Mouse (Mus musculus) kidney, embryonic 16.5 days (tissue): Measurements from ENCODE around the gene Styx. TPM values are rescaled to one million over a fixed set of nuclear protein-coding genes. Genes with fewer than 3 reads are reported as not detected.

Source experiments
- ATAC-seq: fragments of 200-750 bp; cut with Nextera tagmentation; 2 replicates; pipeline ENCODE4 v1.8.0; 2017; ENCODE audit warnings: moderate TSS enrichment; ENCODE audit not compliant: low FRiP score, low TSS enrichment
- H3K27ac ChIP-seq: fragments of 300-500 bp; sonication (generic); 2 replicates; pipeline ENCODE4 v1.5.1; 2014; ENCODE audit warnings: low read length
- H3K27me3 ChIP-seq: fragments of 300-500 bp; sonication (generic); 2 replicates; pipeline ENCODE4 v1.6.1; 2014; ENCODE audit warnings: low read length, control low read depth, mixed read lengths; ENCODE audit not compliant: insufficient read depth
- H3K36me3 ChIP-seq: fragments of 300-500 bp; sonication (generic); 2 replicates; pipeline ENCODE4 v1.6.1; 2014; ENCODE audit warnings: low read length, control low read depth, mixed read lengths; ENCODE audit not compliant: insufficient read depth
- H3K4me1 ChIP-seq: fragments of 300-500 bp; sonication (generic); 2 replicates; pipeline ENCODE4 v1.6.1; 2014; ENCODE audit warnings: low read length, control low read depth, mixed read lengths; ENCODE audit not compliant: insufficient read depth
- H3K4me2 ChIP-seq: fragments of 300-500 bp; sonication (generic); replicated peaks from 2 replicates; pipeline ENCODE4 v1.6.1; 2014; ENCODE audit warnings: low read depth, low read length
- H3K4me3 ChIP-seq: fragments of 300-500 bp; sonication (generic); 2 replicates; pipeline ENCODE4 v1.5.1; 2014; ENCODE audit warnings: mild to moderate bottlenecking, low read length
- H3K9ac ChIP-seq: fragments of 300-500 bp; sonication (generic); replicated peaks from 2 replicates; pipeline ENCODE4 v1.6.1; 2014; ENCODE audit warnings: low read length
- H3K9me3 ChIP-seq: fragments of 300-500 bp; sonication (generic); 2 replicates; pipeline ENCODE4 v1.6.1; 2016; ENCODE audit warnings: low read length, control low read depth
- WGBS: fragments of 180-500 bp; shearing (Covaris S2); extraction: QIAGEN DNeasy Blood & Tissue Kit; methylation state at CpG from one replicate; pipeline ENCODE4 v1.1.7; 2014; 5-methylcytosine and 5-hydroxymethylcytosine counted together
- polyA plus RNA-seq: library from polyadenylated mRNA; unstranded; fragments of >200 nt; fragmentation: Nextera tagmentation; extraction: Ambion mirVana; gene quantifications from 2 replicates; pipeline ENCODE4 v1.2.1, GENCODE M21; 2015

The Styx gene
- polyA plus RNA-seq, 1 experiment from 2014 or later: 56.3 TPM

GRCm38 (mm10) chr14:45329589-45330181 lies 21.2 kb upstream of the Styx start, which contains the start of gene Psmc6:
TSS of gene Psmc6 (plus strand) at chr14:45329788.
- under 1% methylated on average over 44 of the region's 44 CpGs for WGBS

GRCm38 (mm10) chr14:45364211-45365195 lies 13.6 kb downstream of the Styx start:
- no peaks in the 10 kb centered on the region for H3K4me1 ChIP-seq
- 89% methylated on average over 16 of the region's 16 CpGs for WGBS
- no peaks in the 10 kb centered on the region for H3K27me3 ChIP-seq
- H3K9ac ChIP-seq: no peak overlapping the region
- H3K4me3 ChIP-seq: no peak overlapping the region
- H3K9me3 ChIP-seq: no peaks in the 10 kb centered on the region
- ATAC-seq: no peak
- peaks cover 17% of the 10 kb centered on the region for H3K36me3 ChIP-seq
- no peak overlapping the region for H3K4me2 ChIP-seq
- no peak overlapping the region for H3K27ac ChIP-seq

More at GRCm38 (mm10) chr14:45329589-45330181, 21.2 kb upstream of the Styx start, which contains the start of gene Psmc6:
- Histone ChIP-seq H3K4me1 (peaks cover 3% of the 10 kb centered on the region), H3K4me3 (peak within 1 kb of the TSS; percentile 91), H3K9me3 (no peaks in the 10 kb centered on the region), H3K4me2 (peak within 1 kb of the TSS; percentile 62), H3K9ac (peak within 1 kb of the TSS; percentile 94), H3K27ac (peak within 1 kb of the TSS; percentile 74), H3K36me3 (peaks cover 19% of the 10 kb centered on the region), H3K27me3 (no peaks in the 10 kb centered on the region)
- ATAC-seq: peak; percentile 97

- H3K4me3 ChIP-seq: no peak overlapping the region
- no peak for ATAC-seq
- 91% methylated on average over 6 of the region's 6 CpGs for WGBS
Measured at GRCm38 (mm10) chr14:45365196-45365587, 14.3 kb downstream of the Styx start.

GRCm38 (mm10) chr14:45378771-45379170 lies 27.9 kb downstream of the Styx start:
- H3K36me3 ChIP-seq: peaks cover 21% of the 10 kb centered on the region; the same call in 1 of the 2 replicates
- H3K4me1 ChIP-seq: no peaks in the 10 kb centered on the region; the same call in 1 of the 2 replicates
- 54% methylated on average over 3 of the region's 3 CpGs for WGBS
- H3K9ac ChIP-seq: no peak overlapping the region
- no peak overlapping the region for H3K4me3 ChIP-seq
- H3K27me3 ChIP-seq: no peaks in the 10 kb centered on the region
- no peaks in the 10 kb centered on the region for H3K9me3 ChIP-seq
- H3K4me2 ChIP-seq: no peak overlapping the region
- peak overlapping the region; percentile 4; the same call in 1 of the 2 replicates for H3K27ac ChIP-seq
- ATAC-seq: no peak

More at GRCm38 (mm10) chr14:45365196-45365587, 14.3 kb downstream of the Styx start:
- no peaks in the 10 kb centered on the region for H3K4me1 ChIP-seq
- no peak overlapping the region for H3K9ac ChIP-seq
- no peaks in the 10 kb centered on the region for H3K27me3 ChIP-seq
- H3K36me3 ChIP-seq: peaks cover 23% of the 10 kb centered on the region
- no peak overlapping the region for H3K27ac ChIP-seq
- H3K4me2 ChIP-seq: no peak overlapping the region
- H3K9me3 ChIP-seq: peaks cover 5% of the 10 kb centered on the region

GRCm38 (mm10) chr14:45380756-45381155 lies 29.9 kb downstream of the Styx start:
- H3K4me2 ChIP-seq: no peak overlapping the region
- no peaks in the 10 kb centered on the region for H3K27me3 ChIP-seq
- H3K27ac ChIP-seq: no peak overlapping the region
- ATAC-seq: no peak
- peaks cover 21% of the 10 kb centered on the region; the same call in 1 of the 2 replicates for H3K36me3 ChIP-seq
- no peaks in the 10 kb centered on the region for H3K9me3 ChIP-seq
- H3K4me3 ChIP-seq: no peak overlapping the region
- WGBS: 87% methylated on average over 6 of the region's 6 CpGs
- H3K4me1 ChIP-seq: no peaks in the 10 kb centered on the region; the same call in 1 of the 2 replicates
- no peak overlapping the region for H3K9ac ChIP-seq

GRCm38 (mm10) chr14:45382912-45383311 lies 32.0 kb downstream of the Styx start:
- no peak overlapping the region for H3K27ac ChIP-seq
- ATAC-seq: no peak
- peaks cover 9% of the 10 kb centered on the region for H3K4me1 ChIP-seq
- no peak overlapping the region for H3K4me3 ChIP-seq
- H3K4me2 ChIP-seq: no peak overlapping the region
- no peak overlapping the region for H3K9ac ChIP-seq
- 87% methylated on average over 4 of the region's 4 CpGs for WGBS
- peaks cover 21% of the 10 kb centered on the region; the same call in 1 of the 2 replicates for H3K36me3 ChIP-seq
- H3K27me3 ChIP-seq: no peaks in the 10 kb centered on the region
- H3K9me3 ChIP-seq: no peaks in the 10 kb centered on the region

- 93% methylated on average over 2 of the region's 2 CpGs for WGBS
- ATAC-seq: no peak
Measured at GRCm38 (mm10) chr14:45385596-45385995, 34.7 kb downstream of the Styx start.

GRCm38 (mm10) chr14:45387480-45387879 lies 36.6 kb downstream of the Styx start:
- no peaks in the 10 kb centered on the region for H3K27me3 ChIP-seq
- peak overlapping the region; percentile 91 for H3K9ac ChIP-seq
- no peak for ATAC-seq
- peak overlapping the region; percentile 82 for H3K27ac ChIP-seq
- 26% methylated on average over 2 of the region's 2 CpGs for WGBS
- peak overlapping the region; percentile 53 for H3K4me2 ChIP-seq
- H3K9me3 ChIP-seq: no peaks in the 10 kb centered on the region
- peak overlapping the region; percentile 86 for H3K4me3 ChIP-seq
- peaks cover 10% of the 10 kb centered on the region for H3K4me1 ChIP-seq
- H3K36me3 ChIP-seq: 0 out of 2 replicates have a peak, but pooled peaks cover 4% of the 10 kb centered on the region

More at GRCm38 (mm10) chr14:45385596-45385995, 34.7 kb downstream of the Styx start:
- H3K27me3 ChIP-seq: no peaks in the 10 kb centered on the region
- peaks cover 10% of the 10 kb centered on the region for H3K4me1 ChIP-seq
- H3K27ac ChIP-seq: no peak overlapping the region
- H3K9me3 ChIP-seq: no peaks in the 10 kb centered on the region
- no peak overlapping the region for H3K4me3 ChIP-seq
- no peak overlapping the region for H3K9ac ChIP-seq
- no peak overlapping the region for H3K4me2 ChIP-seq
- peaks cover 15% of the 10 kb centered on the region; the same call in 1 of the 2 replicates for H3K36me3 ChIP-seq

GRCm38 (mm10) chr14:45388345-45389181 lies 37.7 kb downstream of the Styx start:
- Histone ChIP-seq H3K4me2 (peak overlapping the region; percentile 53), H3K4me1 (peaks cover 10% of the 10 kb centered on the region), H3K27ac (peak overlapping the region; percentile 93), H3K27me3 (no peaks in the 10 kb centered on the region), H3K36me3 (no peaks in the 10 kb centered on the region), H3K9me3 (no peaks in the 10 kb centered on the region), H3K9ac (peak overlapping the region; percentile 91), H3K4me3 (peak overlapping the region; percentile 86)
- WGBS: under 1% methylated on average over 50 of the region's 71 CpGs
- peak; percentile 97 for ATAC-seq
